Mouse (Mus musculus) lung, adult 2 months (tissue): Measurements from ENCODE around the gene Nisch. TPM values are rescaled to one million over a fixed set of nuclear protein-coding genes. Genes with fewer than 3 reads are reported as not detected.

Source experiments
- DNase-seq: peaks from one replicate; pipeline ENCODE4 v3.0.0; 2022
- H3K4me1 ChIP-seq: fragments of 200-500 bp; 2 replicates; pipeline ENCODE4 v1.6.1; 2011; ENCODE audit warnings: low read length; ENCODE audit not compliant: control insufficient read depth, insufficient read depth
- H3K4me3 ChIP-seq: fragments of 200-500 bp; replicated peaks from 2 replicates; pipeline ENCODE3; 2011; ENCODE audit warnings: low read depth, mild to moderate bottlenecking, control low read depth, low read length; ENCODE audit errors: extremely low read depth
- CTCF ChIP-seq: fragments of 200-500 bp; IDR thresholded peaks from 2 replicates; pipeline ENCODE4 v1.5.1; 2011; ENCODE audit warnings: mild to moderate bottlenecking, low read length, control low read depth; ENCODE audit not compliant: insufficient read depth
- POLR2A ChIP-seq: fragments of 200-500 bp; IDR thresholded peaks from 2 replicates; pipeline ENCODE4 v1.6.1; 2011; ENCODE audit warnings: low read depth, mild to moderate bottlenecking, control low read depth, low read length, borderline replicate concordance; ENCODE audit errors: extremely low read depth
- WGBS: fragments of 180-500 bp; shearing (Covaris S2); methylation state at CpG from one replicate; pipeline ENCODE4 v1.1.7; 2018; 5-methylcytosine and 5-hydroxymethylcytosine counted together
- polyA plus RNA-seq: library from polyadenylated mRNA; depleted of rRNA; stranded (reverse); fragments of >200 nt; gene quantifications from 2 replicates; pipeline ENCODE4 v1.2.3, GENCODE M21; 2012

Nisch gene
- polyA plus RNA-seq, 1 experiment = 458 TPM

- H3K4me3 ChIP-seq = no peak overlapping the region
- WGBS = 75% methylated on average over 4 of the region's 4 CpGs
- H3K4me1 ChIP-seq = peaks cover 9% of the 10 kb centered on the region
- no peak for TF ChIP-seq POLR2A
- DNase-seq = no peak
Observed at GRCm38 (mm10) chr14:31181512-31181911, 35.2 kb downstream of the Nisch start.

GRCm38 (mm10) chr14:31179677-31180365 is 36.9 kb downstream of the Nisch start:
- H3K4me3 ChIP-seq = no peak overlapping the region
- no peak for TF ChIP-seq CTCF
- no peak for TF ChIP-seq POLR2A
- no peak for DNase-seq
- H3K4me1 ChIP-seq = peaks cover 9% of the 10 kb centered on the region
- WGBS = 73% methylated on average over 12 of the region's 12 CpGs

GRCm38 (mm10) chr14:31177715-31178114 is 39.0 kb downstream of the Nisch start:
- no peak for DNase-seq
- Histone ChIP-seq H3K4me3 (no peak overlapping the region), H3K4me1 (peaks cover 2% of the 10 kb centered on the region; the same call in 1 of the 2 replicates)
- no peak for TF ChIP-seq POLR2A
- no peak for TF ChIP-seq CTCF
- 88% methylated on average over 5 of the region's 5 CpGs for WGBS

- no peak overlapping the region for H3K4me3 ChIP-seq
- no peak for DNase-seq
- TF ChIP-seq POLR2A = no peak
- TF ChIP-seq CTCF = no peak
- no peaks in the 10 kb centered on the region for H3K4me1 ChIP-seq
- 64% methylated on average over 16 of the region's 16 CpGs for WGBS
Observed at GRCm38 (mm10) chr14:31177287-31177686, 39.5 kb downstream of the Nisch start.

- no peak for DNase-seq
- TF ChIP-seq POLR2A (no peak), CTCF (no peak)
- 74% methylated on average over 7 of the region's 7 CpGs for whole genome bisulfite sequencing
- Histone ChIP-seq H3K4me3 (no peak overlapping the region), H3K4me1 (no peaks in the 10 kb centered on the region)
Observed at GRCm38 (mm10) chr14:31173537-31173936, 43.2 kb downstream of the Nisch start.

GRCm38 (mm10) chr14:31172781-31173455 is 43.8 kb downstream of the Nisch start:
- no peak for TF ChIP-seq CTCF
- no peak for TF ChIP-seq POLR2A
- WGBS = 42% methylated on average over 18 of the region's 18 CpGs
- no peak for DNase-seq
- Histone ChIP-seq H3K4me3 (no peak overlapping the region), H3K4me1 (no peaks in the 10 kb centered on the region)

GRCm38 (mm10) chr14:31171821-31172220 is 44.9 kb downstream of the Nisch start:
- 94% methylated on average over 15 of the region's 15 CpGs for WGBS

GRCm38 (mm10) chr14:31171386-31171785 is 45.4 kb downstream of the Nisch start:
- 89% methylated on average over 11 of the region's 11 CpGs for WGBS
- DNase-seq = no peak
- TF ChIP-seq CTCF = no peak
- TF ChIP-seq POLR2A = no peak
- no peak overlapping the region for H3K4me3 ChIP-seq
- H3K4me1 ChIP-seq = no peaks in the 10 kb centered on the region

More at GRCm38 (mm10) chr14:31171821-31172220, 44.9 kb downstream of the Nisch start:
- Histone ChIP-seq H3K4me3 (no peak overlapping the region), H3K4me1 (no peaks in the 10 kb centered on the region)
- no peak for TF ChIP-seq CTCF
- TF ChIP-seq POLR2A = no peak
- DNase-seq = no peak

- no peak for DNase-seq
- 75% methylated on average over 13 of the region's 13 CpGs for WGBS
- H3K4me1 ChIP-seq = no peaks in the 10 kb centered on the region
- TF ChIP-seq POLR2A = no peak
- no peak for TF ChIP-seq CTCF
- no peak overlapping the region for H3K4me3 ChIP-seq
Observed at GRCm38 (mm10) chr14:31170963-31171362, 45.8 kb downstream of the Nisch start.

GRCm38 (mm10) chr14:31169508-31169907 is 47.2 kb downstream of the Nisch start:
- no peaks in the 10 kb centered on the region for H3K4me1 ChIP-seq
- WGBS = 59% methylated on average over 6 of the region's 6 CpGs
- no peak overlapping the region for H3K4me3 ChIP-seq
- no peak for TF ChIP-seq CTCF
- no peak for TF ChIP-seq POLR2A
- DNase-seq = no peak
